Mouse (Mus musculus): Measurements from ENCODE around the gene Tiam1. TPM values are rescaled to one million over a fixed set of nuclear protein-coding genes. Genes with fewer than 3 reads are reported as not detected.

Gene Tiam1
- polyA plus RNA-seq, 1 experiment = 14.1 TPM

DNA sequence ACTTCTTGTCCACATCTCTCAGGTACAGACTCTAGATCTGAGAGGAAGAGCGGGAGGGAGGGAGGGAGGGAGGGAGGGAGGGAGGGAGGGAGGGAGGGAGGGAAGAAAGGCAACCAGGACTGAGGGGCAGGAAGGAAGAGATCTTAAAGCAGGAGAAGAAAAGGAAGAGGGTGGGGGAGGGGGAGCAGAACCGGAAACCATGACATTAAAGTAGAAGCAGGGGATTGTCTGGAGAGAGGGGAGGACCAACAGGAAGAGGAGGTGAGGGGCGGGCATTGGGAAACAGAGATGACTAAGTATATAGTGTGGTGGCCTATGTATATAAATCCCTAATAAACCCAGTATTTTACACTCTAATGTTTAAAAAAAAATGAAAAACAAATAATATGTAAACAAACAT, 34.1 kb downstream of the Tiam1 start:
- Histone ChIP-seq H3K4me1 (replicated peaks; ENCODE audit: control insufficient read depth, insufficient read depth, low read length) (peaks cover 16% of the 10 kb centered on the region), H3K36me3 (ENCODE audit: control insufficient read depth, insufficient read depth, low read length) (no peaks in the 10 kb centered on the region), H3K27me3 (ENCODE audit: control insufficient read depth, insufficient read depth, low read length) (no peaks in the 10 kb centered on the region), H3K4me3 (ENCODE audit: control insufficient read depth, insufficient read depth, low read length) (no peak overlapping the region), H3K27ac (ENCODE audit: control insufficient read depth, insufficient read depth, low read length) (no peak overlapping the region)
- TF ChIP-seq POLR2A (IDR thresholded peaks at IDR 0.05; ENCODE audit: control insufficient read depth, extremely low read depth, insufficient read depth, low read length, poor library complexity) = no peak
- TF ChIP-seq CTCF (IDR thresholded peaks at IDR 0.05; ENCODE audit: borderline replicate concordance, control insufficient read depth, extremely low read depth, insufficient read depth, low read length, poor library complexity) = no peak
- DNase-seq = no peak
- WGBS = 44% methylated on average over 3 of the region's 3 CpGs

DNA sequence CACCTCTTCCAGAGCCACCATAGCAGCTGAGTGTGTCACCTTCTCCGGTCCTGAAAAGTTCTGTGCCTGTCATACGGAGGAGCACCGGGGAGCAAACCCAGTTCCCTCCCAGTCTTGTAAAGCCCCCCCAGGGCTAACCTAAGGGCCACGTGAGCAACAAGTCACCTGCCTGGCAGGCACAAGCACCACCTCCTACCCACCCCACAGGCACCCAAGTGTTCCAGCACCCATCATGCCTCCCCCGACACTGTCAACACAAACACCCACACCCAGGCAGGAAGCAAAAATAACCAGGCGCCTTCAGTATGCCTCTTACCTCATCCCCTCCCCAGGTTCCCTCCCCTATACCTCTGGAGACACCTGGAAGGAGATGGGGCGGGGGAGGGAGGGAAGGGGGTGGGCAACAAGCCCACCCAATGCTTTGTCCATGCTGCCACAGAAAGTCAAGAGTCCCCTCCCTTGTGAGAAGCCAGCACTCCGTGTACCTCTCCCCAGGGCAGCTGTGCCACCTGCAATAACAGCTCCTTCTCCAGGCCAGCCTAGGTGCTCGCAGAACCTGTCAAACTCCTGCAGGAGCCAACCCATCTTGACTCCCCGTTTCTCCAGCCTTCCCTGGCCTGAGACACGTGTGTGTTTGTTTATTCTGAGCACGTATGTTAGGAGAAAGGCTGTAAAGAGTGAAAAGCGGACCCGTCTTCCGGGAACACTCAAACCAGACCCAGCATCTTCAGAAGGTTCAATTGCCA, 38.7 kb downstream of the Tiam1 start:
- Histone ChIP-seq H3K27me3 (ENCODE audit: control insufficient read depth, insufficient read depth, low read length) (no peaks in the 10 kb centered on the region), H3K36me3 (ENCODE audit: control insufficient read depth, insufficient read depth, low read length) (no peaks in the 10 kb centered on the region), H3K4me3 (ENCODE audit: control insufficient read depth, insufficient read depth, low read length) (no peak overlapping the region), H3K27ac (ENCODE audit: control insufficient read depth, insufficient read depth, low read length) (no peak overlapping the region), H3K4me1 (replicated peaks; ENCODE audit: control insufficient read depth, insufficient read depth, low read length) (peaks cover 7% of the 10 kb centered on the region)
- DNase-seq = no peak
- TF ChIP-seq CTCF (IDR thresholded peaks at IDR 0.05; ENCODE audit: borderline replicate concordance, control insufficient read depth, extremely low read depth, insufficient read depth, low read length, poor library complexity) (no peak), POLR2A (IDR thresholded peaks at IDR 0.05; ENCODE audit: control insufficient read depth, extremely low read depth, insufficient read depth, low read length, poor library complexity) (no peak)
- WGBS = 84% methylated on average over 15 of the region's 15 CpGs

DNA sequence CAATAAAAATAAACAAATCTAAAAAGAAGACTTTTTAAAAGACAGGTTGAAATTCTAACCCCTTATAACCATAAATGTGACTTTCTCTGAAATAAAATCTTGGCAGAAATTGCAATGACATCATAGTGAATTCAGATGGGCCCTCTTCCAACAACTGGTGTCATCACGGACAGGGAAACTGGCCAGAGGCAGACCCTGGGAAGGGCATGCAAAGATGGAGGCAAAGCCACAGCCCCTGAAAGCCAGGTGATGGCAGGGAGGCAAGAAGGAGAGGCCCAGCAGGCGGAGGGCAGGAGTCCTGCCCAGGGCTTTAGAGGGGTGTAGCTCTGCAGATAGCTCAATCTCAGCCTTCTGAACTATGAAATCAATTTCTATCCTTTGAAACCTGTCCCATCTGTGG, 39.8 kb downstream of the Tiam1 start:
- Histone ChIP-seq H3K27ac (ENCODE audit: control insufficient read depth, insufficient read depth, low read length) (no peak overlapping the region), H3K36me3 (ENCODE audit: control insufficient read depth, insufficient read depth, low read length) (no peaks in the 10 kb centered on the region), H3K27me3 (ENCODE audit: control insufficient read depth, insufficient read depth, low read length) (no peaks in the 10 kb centered on the region), H3K4me1 (replicated peaks; ENCODE audit: control insufficient read depth, insufficient read depth, low read length) (peaks cover 5% of the 10 kb centered on the region), H3K4me3 (ENCODE audit: control insufficient read depth, insufficient read depth, low read length) (no peak overlapping the region)
- TF ChIP-seq POLR2A (IDR thresholded peaks at IDR 0.05; ENCODE audit: control insufficient read depth, extremely low read depth, insufficient read depth, low read length, poor library complexity) (no peak), CTCF (IDR thresholded peaks at IDR 0.05; ENCODE audit: borderline replicate concordance, control insufficient read depth, extremely low read depth, insufficient read depth, low read length, poor library complexity) (no peak)
- WGBS = 93% methylated on average over 2 of the region's 2 CpGs
- no peak for DNase-seq

DNA sequence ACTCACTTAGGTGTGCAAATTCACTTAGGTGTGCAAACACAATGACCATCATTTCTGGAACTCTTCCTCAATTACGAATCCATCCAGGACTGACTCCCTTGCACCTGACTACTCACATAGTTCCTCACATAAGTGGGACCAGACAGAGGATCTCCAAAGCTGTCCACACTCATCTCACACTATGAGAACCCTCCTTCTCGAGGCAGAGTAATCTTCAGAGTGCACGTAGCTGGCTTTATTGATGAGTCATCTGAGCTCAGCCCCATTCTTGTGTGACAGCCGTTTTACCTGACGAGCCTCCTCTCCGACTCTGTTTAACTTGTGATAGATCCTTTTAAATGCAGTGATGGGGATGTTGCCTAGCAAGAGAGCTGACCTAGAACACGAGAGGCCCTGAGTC, 41.0 kb downstream of the Tiam1 start:
- 93% methylated on average over 7 of the region's 7 CpGs for WGBS
- Histone ChIP-seq H3K4me3 (ENCODE audit: control insufficient read depth, insufficient read depth, low read length) (no peak overlapping the region), H3K4me1 (replicated peaks; ENCODE audit: control insufficient read depth, insufficient read depth, low read length) (peaks cover 5% of the 10 kb centered on the region), H3K27ac (ENCODE audit: control insufficient read depth, insufficient read depth, low read length) (no peak overlapping the region), H3K27me3 (ENCODE audit: control insufficient read depth, insufficient read depth, low read length) (no peaks in the 10 kb centered on the region), H3K36me3 (ENCODE audit: control insufficient read depth, insufficient read depth, low read length) (no peaks in the 10 kb centered on the region)
- TF ChIP-seq CTCF (IDR thresholded peaks at IDR 0.05; ENCODE audit: borderline replicate concordance, control insufficient read depth, extremely low read depth, insufficient read depth, low read length, poor library complexity) (no peak), POLR2A (IDR thresholded peaks at IDR 0.05; ENCODE audit: control insufficient read depth, extremely low read depth, insufficient read depth, low read length, poor library complexity) (no peak)
- no peak for DNase-seq

DNA sequence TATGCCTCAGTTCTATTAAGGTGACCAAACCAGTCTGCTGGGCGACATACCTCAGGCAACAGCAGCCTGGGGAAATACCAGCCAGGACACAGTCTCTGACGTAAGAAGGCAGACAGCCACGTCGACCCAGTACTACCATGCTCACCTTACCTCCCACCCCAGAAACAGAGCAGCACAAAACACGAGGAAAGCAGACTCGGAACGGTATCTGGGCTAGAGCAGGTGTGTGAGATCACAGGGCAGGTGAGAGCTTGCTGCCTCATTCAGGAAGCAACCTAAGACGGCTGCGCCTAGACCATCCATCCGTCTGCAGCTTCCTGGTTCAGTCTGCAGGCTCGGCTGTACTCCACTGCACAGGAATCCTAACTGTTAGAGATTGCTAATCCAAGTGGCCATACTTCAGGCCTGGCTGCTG, 45.4 kb downstream of the Tiam1 start:
- no peaks in the 10 kb centered on the region for H3K36me3 ChIP-seq (ENCODE audit: control insufficient read depth, insufficient read depth, low read length)
- TF ChIP-seq CTCF (IDR thresholded peaks at IDR 0.05; ENCODE audit: borderline replicate concordance, control insufficient read depth, extremely low read depth, insufficient read depth, low read length, poor library complexity) = no peak
- no peak for TF ChIP-seq POLR2A (IDR thresholded peaks at IDR 0.05; ENCODE audit: control insufficient read depth, extremely low read depth, insufficient read depth, low read length, poor library complexity)
- no peaks in the 10 kb centered on the region for H3K27me3 ChIP-seq (ENCODE audit: control insufficient read depth, insufficient read depth, low read length)
- no peak overlapping the region for H3K4me3 ChIP-seq (ENCODE audit: control insufficient read depth, insufficient read depth, low read length)
- H3K4me1 ChIP-seq (replicated peaks; ENCODE audit: control insufficient read depth, insufficient read depth, low read length) = peaks cover 2% of the 10 kb centered on the region
- no peak for DNase-seq
- H3K27ac ChIP-seq (ENCODE audit: control insufficient read depth, insufficient read depth, low read length) = no peak overlapping the region
- 88% methylated on average over 11 of the region's 11 CpGs for WGBS

DNA sequence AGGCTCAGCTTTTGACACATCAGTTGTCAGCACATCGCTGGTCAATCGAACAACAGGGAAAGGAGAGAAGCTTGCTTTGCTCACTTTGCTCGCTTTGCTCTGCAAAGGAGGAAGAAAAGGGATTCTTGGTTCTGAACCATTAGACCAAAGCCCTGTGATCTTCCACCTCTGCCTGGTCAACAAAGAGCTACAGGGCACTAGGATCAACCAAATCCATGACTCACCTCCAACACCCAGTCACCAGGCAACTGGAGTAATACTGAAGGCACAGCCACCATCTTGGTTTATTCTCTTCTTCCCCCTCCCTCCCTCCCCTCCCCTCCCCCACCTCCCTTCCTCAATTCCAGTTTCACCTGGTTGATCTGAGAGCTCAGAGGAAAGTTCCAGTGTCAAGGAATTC, 45.8 kb downstream of the Tiam1 start:
- no peak overlapping the region for H3K27ac ChIP-seq (ENCODE audit: control insufficient read depth, insufficient read depth, low read length)
- no peaks in the 10 kb centered on the region for H3K36me3 ChIP-seq (ENCODE audit: control insufficient read depth, insufficient read depth, low read length)
- H3K27me3 ChIP-seq (ENCODE audit: control insufficient read depth, insufficient read depth, low read length) = no peaks in the 10 kb centered on the region
- H3K4me3 ChIP-seq (ENCODE audit: control insufficient read depth, insufficient read depth, low read length) = no peak overlapping the region
- 97% methylated on average over 3 of the region's 3 CpGs for WGBS
- DNase-seq = no peak
- peaks cover 2% of the 10 kb centered on the region for H3K4me1 ChIP-seq (replicated peaks; ENCODE audit: control insufficient read depth, insufficient read depth, low read length)
- TF ChIP-seq POLR2A (IDR thresholded peaks at IDR 0.05; ENCODE audit: control insufficient read depth, extremely low read depth, insufficient read depth, low read length, poor library complexity) (no peak), CTCF (IDR thresholded peaks at IDR 0.05; ENCODE audit: borderline replicate concordance, control insufficient read depth, extremely low read depth, insufficient read depth, low read length, poor library complexity) (no peak)
